Mouse (Mus musculus) E14TG2a.4 (cell line): ENCODE measurements around the gene Adam1a.

Experiments used
- H3K27me3 ChIP-seq: 2 replicates; pipeline ENCODE4 v1.6.1; 2014; ENCODE audit warnings: low read length, control low read depth; ENCODE audit not compliant: insufficient read depth
- H3K36me3 ChIP-seq: 2 replicates; pipeline ENCODE4 v1.6.1; 2014; ENCODE audit warnings: low read length, control low read depth; ENCODE audit not compliant: insufficient read depth
- H3K4me1 ChIP-seq: replicated peaks from 2 replicates; pipeline ENCODE4 v1.6.1; 2014; ENCODE audit warnings: low read depth, low read length, control low read depth
- H3K4me3 ChIP-seq: replicated peaks from 2 replicates; pipeline ENCODE4 v1.5.1; 2014; ENCODE audit warnings: mild to moderate bottlenecking, low read length
- H3K9me3 ChIP-seq: 2 replicates; pipeline ENCODE4 v1.6.1; 2014; ENCODE audit warnings: low read length, control low read depth
- CTCF ChIP-seq: conservative IDR thresholded peaks from 2 replicates; pipeline ENCODE4 v1.5.1; 2014; ENCODE audit warnings: low read length
- NANOG ChIP-seq: IDR thresholded peaks from 2 replicates; pipeline ENCODE4 v1.6.1; 2014; ENCODE audit warnings: borderline replicate concordance, low read length, mixed read lengths
- POU5F1 ChIP-seq: IDR thresholded peaks from 2 replicates; pipeline ENCODE4 v1.6.1; 2014; ENCODE audit warnings: low read length, borderline replicate concordance

Gene Adam1a

DNA sequence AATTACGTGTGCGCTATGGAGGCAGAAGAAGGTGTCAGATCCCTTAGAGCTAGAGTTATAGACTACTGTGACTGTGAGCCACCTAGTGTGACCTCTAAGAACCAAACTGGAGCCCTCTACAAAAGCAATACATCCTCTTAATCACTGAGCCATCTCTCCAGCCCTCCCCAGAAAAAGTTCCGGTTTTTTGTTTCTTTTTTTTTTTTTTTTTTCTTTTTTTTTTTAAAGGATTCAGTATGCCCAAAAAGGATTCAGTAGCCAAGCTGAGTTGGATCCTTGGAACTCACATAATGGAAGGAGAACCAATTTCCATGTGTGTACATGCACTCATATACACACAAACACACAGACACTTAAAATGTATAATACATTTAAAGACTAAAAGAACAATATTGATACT is 1.9 kb downstream of the Adam1a start:
- TF ChIP-seq CTCF (no peak), NANOG (no peak), POU5F1 (no peak)
- Histone ChIP-seq H3K9me3 (no peaks in the 10 kb centered on the region), H3K4me1 (peaks cover 76% of the 10 kb centered on the region), H3K36me3 (peaks cover 25% of the 10 kb centered on the region), H3K27me3 (no peaks in the 10 kb centered on the region), H3K4me3 (0 out of 2 replicates have a peak overlapping the region, but pooled peaks have one; percentile 17)

DNA sequence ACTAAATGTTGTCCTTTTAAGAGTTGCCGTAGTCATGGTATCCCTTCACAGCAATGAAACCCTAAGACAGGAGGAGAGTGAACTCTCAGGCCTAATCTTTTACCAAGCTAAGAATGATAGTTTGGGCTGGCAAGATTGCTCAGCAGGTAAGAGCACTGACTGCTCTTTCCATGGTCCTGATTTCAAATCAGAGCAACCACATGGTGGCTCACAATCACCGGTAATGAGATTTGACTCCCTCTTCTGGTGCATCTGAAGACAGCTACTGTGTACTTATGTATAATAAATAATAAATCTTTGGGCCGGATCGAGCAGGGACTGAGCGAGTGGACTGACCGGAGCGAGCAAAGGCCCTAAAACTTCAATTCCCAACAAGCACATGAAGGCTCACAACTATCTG is 4.0 kb downstream of the Adam1a start:
- peaks cover 86% of the 10 kb centered on the region for H3K4me1 ChIP-seq
- H3K27me3 ChIP-seq: no peaks in the 10 kb centered on the region
- H3K36me3 ChIP-seq: peaks cover 31% of the 10 kb centered on the region
- H3K9me3 ChIP-seq: no peaks in the 10 kb centered on the region
- 0 out of 2 replicates have a peak overlapping the region, but pooled peaks have one; percentile 13 for H3K4me3 ChIP-seq
- TF ChIP-seq NANOG (no peak), POU5F1 (no peak), CTCF (no peak)

GRCm38 (mm10) chr5:121540066-121540465 is 5.2 kb downstream of the Adam1a start:
- H3K4me3 ChIP-seq: peak overlapping the region; percentile 13; the same call in 1 of the 2 replicates
- no peaks in the 10 kb centered on the region for H3K27me3 ChIP-seq
- H3K9me3 ChIP-seq: no peaks in the 10 kb centered on the region
- H3K36me3 ChIP-seq: peaks cover 42% of the 10 kb centered on the region
- peaks cover 97% of the 10 kb centered on the region for H3K4me1 ChIP-seq
- TF ChIP-seq NANOG (0 out of 2 replicates have a peak, but pooled peaks have one; percentile 17), POU5F1 (no peak), CTCF (no peak)

DNA sequence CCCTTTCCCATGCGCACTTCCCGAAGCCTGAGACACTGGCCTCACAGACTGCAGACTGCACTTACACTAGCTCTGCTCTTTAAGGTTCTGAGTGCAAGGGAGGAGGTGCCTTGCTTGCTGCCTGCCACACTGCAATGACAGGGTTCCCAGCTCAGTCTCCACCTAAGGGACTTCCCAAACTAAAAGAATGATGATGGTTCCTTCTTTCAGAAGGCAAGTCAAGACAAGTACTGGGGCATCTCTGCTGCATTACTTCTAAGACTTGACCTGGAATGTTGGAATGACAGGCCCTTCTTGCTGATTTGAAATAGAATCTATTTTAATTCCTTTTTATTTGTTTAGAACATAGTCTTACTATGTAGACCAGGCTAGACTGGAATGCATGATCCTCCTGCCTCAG is 7.7 kb downstream of the Adam1a start:
- Histone ChIP-seq H3K4me1 (peaks cover 96% of the 10 kb centered on the region), H3K36me3 (peaks cover 65% of the 10 kb centered on the region), H3K4me3 (peak overlapping the region; percentile 49), H3K9me3 (no peaks in the 10 kb centered on the region), H3K27me3 (no peaks in the 10 kb centered on the region)
- no peak for TF ChIP-seq CTCF

GRCm38 (mm10) chr5:121536921-121537555 is 8.2 kb downstream of the Adam1a start:
- Histone ChIP-seq H3K4me3 (peak overlapping the region; percentile 49), H3K27me3 (no peaks in the 10 kb centered on the region), H3K9me3 (no peaks in the 10 kb centered on the region), H3K4me1 (peaks cover 96% of the 10 kb centered on the region), H3K36me3 (peaks cover 70% of the 10 kb centered on the region)
- TF ChIP-seq POU5F1 (no peak), CTCF (no peak), NANOG (no peak; the same call in 1 of the 2 replicates)

DNA sequence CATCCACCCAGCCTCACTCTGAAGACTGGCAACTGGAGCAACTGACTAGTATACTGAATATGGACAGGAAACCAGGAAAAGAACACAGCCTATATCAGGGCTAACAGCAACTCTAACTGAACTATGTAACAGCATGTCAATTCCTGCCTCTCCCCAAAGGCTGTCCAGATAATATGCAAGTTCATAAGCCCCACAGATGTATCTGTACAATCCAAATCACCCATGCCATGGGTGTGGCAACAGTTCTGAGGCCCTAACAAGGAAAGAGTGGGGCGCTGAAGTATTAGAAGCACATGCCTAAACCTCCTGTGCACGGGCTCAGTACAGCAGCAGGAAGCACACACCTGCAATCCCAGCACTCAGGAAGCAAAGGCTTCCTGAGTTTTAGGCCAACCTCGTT is 10.2 kb downstream of the Adam1a start:
- H3K27me3 ChIP-seq: no peaks in the 10 kb centered on the region
- TF ChIP-seq CTCF: no peak
- peaks cover 94% of the 10 kb centered on the region for H3K4me1 ChIP-seq
- H3K36me3 ChIP-seq: peaks cover 89% of the 10 kb centered on the region
- H3K4me3 ChIP-seq: no peak overlapping the region
- no peaks in the 10 kb centered on the region for H3K9me3 ChIP-seq

- H3K4me1 ChIP-seq: peaks cover 94% of the 10 kb centered on the region
- no peaks in the 10 kb centered on the region for H3K27me3 ChIP-seq
- H3K4me3 ChIP-seq: no peak overlapping the region
- H3K9me3 ChIP-seq: no peaks in the 10 kb centered on the region
- H3K36me3 ChIP-seq: peaks cover 94% of the 10 kb centered on the region
- TF ChIP-seq CTCF: peak; percentile 68
- TF ChIP-seq NANOG: no peak
- TF ChIP-seq POU5F1: no peak
Observed at GRCm38 (mm10) chr5:121534521-121534920, 10.8 kb downstream of the Adam1a start.

- Histone ChIP-seq H3K36me3 (peaks cover 90% of the 10 kb centered on the region), H3K9me3 (no peaks in the 10 kb centered on the region), H3K4me3 (no peak overlapping the region), H3K27me3 (no peaks in the 10 kb centered on the region), H3K4me1 (peaks cover 66% of the 10 kb centered on the region)
- TF ChIP-seq NANOG: peak; percentile 47; the same call in 1 of the 2 replicates
- TF ChIP-seq POU5F1: no peak
Observed at GRCm38 (mm10) chr5:121526961-121527360, 18.3 kb downstream of the Adam1a start.

- H3K36me3 ChIP-seq: peaks cover 90% of the 10 kb centered on the region
- TF ChIP-seq POU5F1: no peak
- TF ChIP-seq NANOG: no peak
- no peak for TF ChIP-seq CTCF
- H3K4me3 ChIP-seq: no peak overlapping the region
- H3K27me3 ChIP-seq: no peaks in the 10 kb centered on the region
- peaks cover 61% of the 10 kb centered on the region for H3K4me1 ChIP-seq
- H3K9me3 ChIP-seq: no peaks in the 10 kb centered on the region
Observed at GRCm38 (mm10) chr5:121526526-121526925, 18.8 kb downstream of the Adam1a start.
